15 mouse cellular contexts compared by ENCODE assay signal in the genomic region with DNA sequence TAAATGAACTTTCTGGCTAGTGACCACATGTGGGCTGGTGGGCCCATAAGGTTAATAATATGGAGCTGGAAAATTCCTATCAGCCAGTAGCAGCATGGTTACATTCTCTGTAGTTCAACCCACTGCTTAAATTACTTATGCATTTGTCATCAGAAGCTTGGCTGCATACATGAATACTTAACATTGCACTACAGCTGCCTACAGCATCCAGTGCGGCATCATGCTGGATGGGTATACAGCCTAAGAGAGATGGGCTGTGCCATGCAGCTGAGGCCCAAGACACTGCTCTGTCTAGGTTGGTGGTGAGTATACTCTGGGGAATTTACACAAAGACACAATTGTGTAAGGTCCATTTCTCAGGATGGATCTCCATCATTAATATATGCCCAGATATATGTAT.
A peak's percentile ranks its signal among the peaks of the same experiment; 100 is the strongest.
DNase-seq lines count a peak whose midpoint lies in the region; ATAC-seq and TF ChIP-seq lines count a peak whose summit lies in the region.
"Had no signal": no experiment of that assay in that cellular context is flagged by ENCODE, and none has a peak within 500 bp of the region (broad histone marks: within the 10 kb centered on the region; RNA-seq: fewer than 3 reads in every experiment).

No protein-coding gene starts in this region.

- no peaks in the 10 kb centered on the region for H3K36me3 ChIP-seq in embryonic facial prominence, embryonic 12.5 days
- no peaks in the 10 kb centered on the region for H3K36me3 ChIP-seq in embryonic facial prominence, embryonic 10.5 days (replicated peaks)
- H3K36me3 ChIP-seq in midbrain, embryonic 12.5 days = no peaks in the 10 kb centered on the region
- no peaks in the 10 kb centered on the region for H3K36me3 ChIP-seq in midbrain, postnatal 0 days (ENCODE audit: insufficient read depth, low read length)
- no peaks in the 10 kb centered on the region for H3K36me3 ChIP-seq in forebrain, embryonic 15.5 days
- no peaks in the 10 kb centered on the region for H3K36me3 ChIP-seq in midbrain, embryonic 15.5 days (replicated peaks)
- no peaks in the 10 kb centered on the region for H3K36me3 ChIP-seq in heart, embryonic 12.5 days
- H3K36me3 ChIP-seq: heart, embryonic 10.5 days had no signal

- H3K9me3 ChIP-seq in embryonic facial prominence, embryonic 12.5 days = no peaks in the 10 kb centered on the region
- no peaks in the 10 kb centered on the region for H3K9me3 ChIP-seq in embryonic facial prominence, embryonic 10.5 days
- H3K9me3 ChIP-seq in midbrain, embryonic 12.5 days = no peaks in the 10 kb centered on the region
- H3K9me3 ChIP-seq in midbrain, postnatal 0 days (ENCODE audit: low read length) = no peaks in the 10 kb centered on the region
- H3K9me3 ChIP-seq in forebrain, embryonic 15.5 days = no peaks in the 10 kb centered on the region
- no peaks in the 10 kb centered on the region for H3K9me3 ChIP-seq in midbrain, embryonic 15.5 days
- no peaks in the 10 kb centered on the region for H3K9me3 ChIP-seq in heart, embryonic 12.5 days (replicated peaks)
- H3K9me3 ChIP-seq: heart, embryonic 10.5 days had no signal

- no peak for TF ChIP-seq CTCF in midbrain, postnatal 0 days (IDR thresholded peaks at IDR 0.05)
- TF ChIP-seq CTCF in gastrocnemius, adult 2 months (IDR thresholded peaks at IDR 0.05) = no peak

- ATAC-seq in embryonic facial prominence, embryonic 12.5 days (ENCODE audit: insufficient number of reproducible peaks, insufficient read depth, low FRiP score, low TSS enrichment) = 0 out of 2 replicates have a peak, but pooled peaks have one; percentile 56
- peak; percentile 73 for ATAC-seq in midbrain, embryonic 12.5 days (ENCODE audit: low FRiP score, low read depth)
- no peak for ATAC-seq in midbrain, postnatal 0 days (ENCODE audit: low FRiP score)
- ATAC-seq in forebrain, embryonic 15.5 days (replicated peaks) = peak; percentile 87
- ATAC-seq in midbrain, embryonic 15.5 days (replicated peaks) = peak; percentile 76; the same call in 1 of the 2 replicates
- ATAC-seq in heart, embryonic 12.5 days (ENCODE audit: insufficient number of reproducible peaks, low FRiP score) = no peak
- ATAC-seq: intestine, postnatal 0 days; liver, postnatal 0 days had no signal

- intact Hi-C loops in gastrocnemius, adult 2 months (cut with DNase I) = no loop called here

- no peak for DNase-seq in embryonic facial prominence, embryonic 10.5 days (ENCODE audit: low spot score)
- DNase-seq in midbrain, postnatal 0 days (ENCODE audit: low spot score) = no peak
- DNase-seq in gastrocnemius, adult 2 months = no peak
- DNase-seq: cerebellum, postnatal 10 days; gastrocnemius, postnatal 14 days; kidney, postnatal 14 days; liver, postnatal 0 days; thymus, postnatal 25 days had no signal

- 93% methylated on average over 1 of the region's 1 CpGs for WGBS in embryonic facial prominence, embryonic 12.5 days
- WGBS in embryonic facial prominence, embryonic 10.5 days = 92% methylated on average over 1 of the region's 1 CpGs
- 79% methylated on average over 1 of the region's 1 CpGs for whole genome bisulfite sequencing in midbrain, embryonic 12.5 days
- 40% methylated on average over 1 of the region's 1 CpGs for WGBS in midbrain, postnatal 0 days
- WGBS in forebrain, embryonic 15.5 days = 45% methylated on average over 1 of the region's 1 CpGs
- WGBS in midbrain, embryonic 15.5 days = 32% methylated on average over 1 of the region's 1 CpGs
- 95% methylated on average over 1 of the region's 1 CpGs for WGBS in heart, embryonic 12.5 days

- H3K27me3 ChIP-seq in embryonic facial prominence, embryonic 12.5 days = no peaks in the 10 kb centered on the region
- H3K27me3 ChIP-seq in embryonic facial prominence, embryonic 10.5 days (replicated peaks; ENCODE audit: low read depth, poor library complexity, severe bottlenecking) = no peaks in the 10 kb centered on the region
- peaks cover 4% of the 10 kb centered on the region; the same call in 1 of the 2 replicates for H3K27me3 ChIP-seq in midbrain, embryonic 12.5 days
- no peaks in the 10 kb centered on the region for H3K27me3 ChIP-seq in midbrain, postnatal 0 days (ENCODE audit: insufficient read depth, low read length)
- H3K27me3 ChIP-seq in forebrain, embryonic 15.5 days = no peaks in the 10 kb centered on the region
- no peaks in the 10 kb centered on the region for H3K27me3 ChIP-seq in midbrain, embryonic 15.5 days (replicated peaks)
- peaks cover 4% of the 10 kb centered on the region; the same call in 1 of the 2 replicates for H3K27me3 ChIP-seq in heart, embryonic 12.5 days (replicated peaks)

- H3K9ac ChIP-seq in embryonic facial prominence, embryonic 12.5 days = no peak overlapping the region
- H3K9ac ChIP-seq in midbrain, embryonic 12.5 days (replicated peaks) = no peak overlapping the region
- no peak overlapping the region for H3K9ac ChIP-seq in midbrain, postnatal 0 days (replicated peaks; ENCODE audit: low read length, poor library complexity, severe bottlenecking)
- no peak overlapping the region for H3K9ac ChIP-seq in forebrain, embryonic 15.5 days (replicated peaks)
- no peak overlapping the region for H3K9ac ChIP-seq in midbrain, embryonic 15.5 days
- H3K9ac ChIP-seq in heart, embryonic 12.5 days = no peak overlapping the region
- H3K9ac ChIP-seq: liver, postnatal 0 days had no signal

- no peak overlapping the region for H3K4me2 ChIP-seq in embryonic facial prominence, embryonic 12.5 days (replicated peaks)
- H3K4me2 ChIP-seq in midbrain, embryonic 12.5 days (replicated peaks) = no peak overlapping the region
- no peak overlapping the region for H3K4me2 ChIP-seq in midbrain, postnatal 0 days (ENCODE audit: low read depth, low read length, poor library complexity, severe bottlenecking)
- no peak overlapping the region for H3K4me2 ChIP-seq in forebrain, embryonic 15.5 days (replicated peaks)
- H3K4me2 ChIP-seq in midbrain, embryonic 15.5 days = no peak overlapping the region
- H3K4me2 ChIP-seq in heart, embryonic 12.5 days = no peak overlapping the region

- H3K4me3 ChIP-seq in embryonic facial prominence, embryonic 12.5 days = no peak overlapping the region
- no peak overlapping the region for H3K4me3 ChIP-seq in embryonic facial prominence, embryonic 10.5 days
- no peak overlapping the region for H3K4me3 ChIP-seq in midbrain, embryonic 12.5 days
- no peak overlapping the region for H3K4me3 ChIP-seq in midbrain, postnatal 0 days (ENCODE audit: low read depth, low read length)
- H3K4me3 ChIP-seq in forebrain, embryonic 15.5 days = no peak overlapping the region
- no peak overlapping the region for H3K4me3 ChIP-seq in midbrain, embryonic 15.5 days
- H3K4me3 ChIP-seq in gastrocnemius, adult 2 months = no peak overlapping the region
- no peak overlapping the region for H3K4me3 ChIP-seq in heart, embryonic 12.5 days
- H3K4me3 ChIP-seq: heart, embryonic 10.5 days had no signal

- peaks cover 22% of the 10 kb centered on the region for H3K4me1 ChIP-seq in embryonic facial prominence, embryonic 12.5 days
- peaks cover 25% of the 10 kb centered on the region for H3K4me1 ChIP-seq in embryonic facial prominence, embryonic 10.5 days
- H3K4me1 ChIP-seq in midbrain, embryonic 12.5 days = no peaks in the 10 kb centered on the region
- no peaks in the 10 kb centered on the region for H3K4me1 ChIP-seq in midbrain, postnatal 0 days (ENCODE audit: insufficient read depth, low read length)
- H3K4me1 ChIP-seq in forebrain, embryonic 15.5 days = no peaks in the 10 kb centered on the region
- peaks cover 4% of the 10 kb centered on the region; the same call in 1 of the 2 replicates for H3K4me1 ChIP-seq in midbrain, embryonic 15.5 days
- peaks cover 34% of the 10 kb centered on the region for H3K4me1 ChIP-seq in heart, embryonic 12.5 days (replicated peaks)

- H3K27ac ChIP-seq in embryonic facial prominence, embryonic 12.5 days = no peak overlapping the region
- H3K27ac ChIP-seq in embryonic facial prominence, embryonic 10.5 days (replicated peaks) = no peak overlapping the region
- no peak overlapping the region for H3K27ac ChIP-seq in midbrain, embryonic 12.5 days (replicated peaks)
- no peak overlapping the region for H3K27ac ChIP-seq in midbrain, postnatal 0 days (ENCODE audit: low read depth, low read length)
- no peak overlapping the region for H3K27ac ChIP-seq in forebrain, embryonic 15.5 days (replicated peaks)
- H3K27ac ChIP-seq in midbrain, embryonic 15.5 days = no peak overlapping the region
- no peak overlapping the region for H3K27ac ChIP-seq in gastrocnemius, adult 2 months
- no peak overlapping the region for H3K27ac ChIP-seq in heart, embryonic 12.5 days (ENCODE audit: poor library complexity, severe bottlenecking)

Comparison
In these comparisons a context has a peak if more than half of its experiments do, and no peak if none do; other contexts are left out.
1. ATAC-seq: peak in embryonic facial prominence, embryonic 12.5 days (single experiment), midbrain, embryonic 12.5 days (single experiment), forebrain, embryonic 15.5 days (single experiment) and midbrain, embryonic 15.5 days (single experiment); none in midbrain, postnatal 0 days (single experiment) and heart, embryonic 12.5 days (single experiment).